Mouse (Mus musculus): Measurements from ENCODE around the gene Wdcp.

GRCm38 (mm10) chr12:4827256-4827655 is 15.8 kb upstream of the Wdcp start:
- TF ChIP-seq CTCF (IDR thresholded peaks at IDR 0.05; ENCODE audit: low read depth) = no peak
- TF ChIP-seq EP300 (IDR thresholded peaks at IDR 0.05; ENCODE audit: low read depth) = no peak
